Comparison of ENCODE assay signal across 10 mouse cellular contexts in genomic region chr16:8689979-8690656, GRCm38 (mm10). TPM values are rescaled to one million over a fixed set of nuclear protein-coding genes. Genes with fewer than 3 reads are reported as not detected.
DNase-seq lines count a peak whose midpoint lies in the region; ATAC-seq and TF ChIP-seq lines count a peak whose summit lies in the region.
"Had no signal": no experiment of that assay in that cellular context is flagged by ENCODE, and none has a peak within 500 bp of the region (broad histone marks: within the 10 kb centered on the region; RNA-seq: fewer than 3 reads in every experiment).

No protein-coding gene starts in this region.

- 76% methylated on average over 11 of the region's 11 CpGs for WGBS in hindbrain, embryonic 14.5 days
- WGBS in hindbrain, embryonic 11.5 days, result 93% methylated on average over 11 of the region's 11 CpGs
- WGBS in hindbrain, postnatal 0 days, result 43% methylated on average over 11 of the region's 11 CpGs
- WGBS in intestine, postnatal 0 days, result 91% methylated on average over 11 of the region's 11 CpGs

- ATAC-seq in hindbrain, embryonic 14.5 days (ENCODE audit: low FRiP score), result peak; percentile 73; the same call in 1 of the 2 replicates
- no peak for ATAC-seq in hindbrain, embryonic 11.5 days (ENCODE audit: low FRiP score)
- peak; percentile 83 for ATAC-seq in hindbrain, postnatal 0 days
- no peak for ATAC-seq in intestine, postnatal 0 days

- H3K9me3 ChIP-seq in hindbrain, embryonic 14.5 days (ENCODE audit: control insufficient read depth, low read length), result no peaks in the 10 kb centered on the region
- H3K9me3 ChIP-seq in hindbrain, embryonic 11.5 days (ENCODE audit: control insufficient read depth, low read length), result no peaks in the 10 kb centered on the region
- H3K9me3 ChIP-seq in hindbrain, postnatal 0 days (ENCODE audit: low read length), result no peaks in the 10 kb centered on the region
- H3K9me3 ChIP-seq in intestine, postnatal 0 days (ENCODE audit: control insufficient read depth), result no peaks in the 10 kb centered on the region
- H3K9me3 ChIP-seq: embryonic facial prominence, embryonic 13.5 days had no signal

- no peaks in the 10 kb centered on the region for H3K4me1 ChIP-seq in hindbrain, embryonic 14.5 days (replicated peaks; ENCODE audit: control insufficient read depth, insufficient read depth, low read length)
- no peaks in the 10 kb centered on the region for H3K4me1 ChIP-seq in hindbrain, embryonic 11.5 days (replicated peaks; ENCODE audit: control insufficient read depth, insufficient read depth, low read length)
- no peaks in the 10 kb centered on the region for H3K4me1 ChIP-seq in hindbrain, postnatal 0 days (ENCODE audit: insufficient read depth, low read length)
- no peaks in the 10 kb centered on the region for H3K4me1 ChIP-seq in intestine, postnatal 0 days (replicated peaks; ENCODE audit: control insufficient read depth, insufficient read depth, low read length)
- H3K4me1 ChIP-seq: embryonic facial prominence, embryonic 13.5 days had no signal

- no peak overlapping the region; the same call in 1 of the 2 replicates for H3K27ac ChIP-seq in hindbrain, embryonic 14.5 days
- H3K27ac ChIP-seq in hindbrain, embryonic 11.5 days (ENCODE audit: low read depth, low read length), result no peak overlapping the region
- H3K27ac ChIP-seq in hindbrain, postnatal 0 days, result peak overlapping the region; percentile 59
- no peak overlapping the region for H3K27ac ChIP-seq in intestine, postnatal 0 days (ENCODE audit: low read depth, low read length)
- H3K27ac ChIP-seq: embryonic facial prominence, embryonic 13.5 days had no signal

- peaks cover 83% of the 10 kb centered on the region for H3K36me3 ChIP-seq in hindbrain, embryonic 14.5 days (replicated peaks; ENCODE audit: control insufficient read depth, insufficient read depth)
- peaks cover 12% of the 10 kb centered on the region; the same call in 1 of the 2 replicates for H3K36me3 ChIP-seq in hindbrain, embryonic 11.5 days (ENCODE audit: control insufficient read depth, insufficient read depth, low read length)
- H3K36me3 ChIP-seq in hindbrain, postnatal 0 days (ENCODE audit: insufficient read depth, low read length), result peaks cover 47% of the 10 kb centered on the region
- peaks cover 61% of the 10 kb centered on the region for H3K36me3 ChIP-seq in intestine, postnatal 0 days (ENCODE audit: control insufficient read depth, insufficient read depth)

- no peak overlapping the region for H3K9ac ChIP-seq in hindbrain, embryonic 14.5 days
- H3K9ac ChIP-seq in hindbrain, embryonic 11.5 days (ENCODE audit: low read depth, low read length), result no peak overlapping the region
- no peak overlapping the region for H3K9ac ChIP-seq in hindbrain, postnatal 0 days (replicated peaks; ENCODE audit: low read length)
- H3K9ac ChIP-seq in intestine, postnatal 0 days (ENCODE audit: low read depth, low read length), result no peak overlapping the region
- H3K9ac ChIP-seq: embryonic facial prominence, embryonic 13.5 days had no signal

- H3K27me3 ChIP-seq in hindbrain, embryonic 14.5 days (ENCODE audit: control insufficient read depth, insufficient read depth, low read length), result no peaks in the 10 kb centered on the region
- no peaks in the 10 kb centered on the region for H3K27me3 ChIP-seq in hindbrain, embryonic 11.5 days (ENCODE audit: control insufficient read depth, insufficient read depth, low read length)
- H3K27me3 ChIP-seq in hindbrain, postnatal 0 days (ENCODE audit: insufficient read depth, low read length), result no peaks in the 10 kb centered on the region
- H3K27me3 ChIP-seq in intestine, postnatal 0 days (replicated peaks; ENCODE audit: control insufficient read depth, insufficient read depth, low read length), result no peaks in the 10 kb centered on the region
- H3K27me3 ChIP-seq: embryonic facial prominence, embryonic 13.5 days had no signal

- TF ChIP-seq CTCF in hindbrain, postnatal 0 days (IDR thresholded peaks at IDR 0.05; ENCODE audit: low read depth), result no peak
- no peak for TF ChIP-seq CTCF in intestine, postnatal 0 days (IDR thresholded peaks at IDR 0.05; ENCODE audit: low read depth)

- no peak overlapping the region for H3K4me2 ChIP-seq in hindbrain, embryonic 14.5 days (replicated peaks)
- H3K4me2 ChIP-seq in hindbrain, embryonic 11.5 days (replicated peaks; ENCODE audit: low read depth, low read length), result no peak overlapping the region
- no peak overlapping the region for H3K4me2 ChIP-seq in hindbrain, postnatal 0 days (ENCODE audit: low read depth, low read length)
- H3K4me2 ChIP-seq in intestine, postnatal 0 days (replicated peaks; ENCODE audit: low read depth), result no peak overlapping the region
- H3K4me2 ChIP-seq: embryonic facial prominence, embryonic 13.5 days had no signal

- H3K4me3 ChIP-seq in hindbrain, embryonic 14.5 days (replicated peaks; ENCODE audit: low read length), result no peak overlapping the region
- H3K4me3 ChIP-seq in hindbrain, embryonic 11.5 days (ENCODE audit: low read depth, low read length), result no peak overlapping the region
- no peak overlapping the region for H3K4me3 ChIP-seq in hindbrain, postnatal 0 days (ENCODE audit: low read length)
- no peak overlapping the region for H3K4me3 ChIP-seq in intestine, postnatal 0 days (ENCODE audit: low read depth, low read length)
- H3K4me3 ChIP-seq: embryonic facial prominence, embryonic 13.5 days had no signal

- peak; percentile 46 for DNase-seq in hindbrain, embryonic 14.5 days (ENCODE audit: low spot score)
- DNase-seq in hindbrain, embryonic 11.5 days (ENCODE audit: low spot score), result no peak
- DNase-seq in urinary bladder, postnatal 14 days (ENCODE audit: low spot score), result peak; percentile 36
- DNase-seq in urinary bladder, postnatal 10 days (ENCODE audit: low spot score), result no peak
- peak; percentile 83 for DNase-seq in hindbrain, postnatal 0 days (ENCODE audit: low spot score)
- no peak for DNase-seq in B cell, adult 2 months
- no peak for DNase-seq in gastrocnemius, postnatal 25 days

RNA-seq across cellular contexts. Expression of gene Gm5767, which starts 9.5 kb away (rescaled TPM):
- polyA plus RNA-seq in hindbrain, embryonic 14.5 days (2014; fragmentation: Nextera tagmentation; extraction: Ambion mirVana), result 0.35 TPM in 1 of 2 replicates, not detected in the other
- polyA plus RNA-seq in hindbrain, embryonic 11.5 days (2014; fragmentation: Nextera tagmentation; extraction: Ambion mirVana), result not detected in 2 replicates
- not detected in 2 replicates for total RNA-seq in hindbrain, postnatal 0 days (2014; rRNA removed)
- polyA plus RNA-seq in hindbrain, postnatal 0 days (2015; fragmentation: Nextera tagmentation; extraction: Ambion mirVana), result not detected in 2 replicates
- 0.22 TPM in 1 of 2 replicates, not detected in the other for polyA plus RNA-seq in intestine, postnatal 0 days (2015; fragmentation: Nextera tagmentation; extraction: Ambion mirVana)
- not detected for total RNA-seq in gastrocnemius, postnatal 25 days (2021)
- polyA plus RNA-seq: embryonic facial prominence, embryonic 13.5 days; stomach, embryonic 14.5 days had no signal

RNA-seq across cellular contexts. Expression of gene Carhsp1, which starts 18.2 kb away (rescaled TPM):
- polyA plus RNA-seq in hindbrain, embryonic 14.5 days (2014; fragmentation: Nextera tagmentation; extraction: Ambion mirVana), result 57.0 and 58.8 TPM in 2 replicates
- 78.1 and 79.4 TPM in 2 replicates for polyA plus RNA-seq in hindbrain, embryonic 11.5 days (2014; fragmentation: Nextera tagmentation; extraction: Ambion mirVana)
- 120 and 127 TPM in 2 replicates for total RNA-seq in hindbrain, postnatal 0 days (2014; rRNA removed)
- 105 and 110 TPM in 2 replicates for polyA plus RNA-seq in hindbrain, postnatal 0 days (2015; fragmentation: Nextera tagmentation; extraction: Ambion mirVana)
- polyA plus RNA-seq in intestine, postnatal 0 days (2015; fragmentation: Nextera tagmentation; extraction: Ambion mirVana), result 40.1 and 43.9 TPM in 2 replicates
- total RNA-seq in gastrocnemius, postnatal 25 days (2021), result 10 to 100 TPM in 1 of 2 experiments, 1 to 10 TPM in 1; 8.6 to 10.5 TPM

RNA-seq across cellular contexts. Expression of gene Tmem186, which starts 52.6 kb away (rescaled TPM):
- 15.1 and 15.3 TPM in 2 replicates for polyA plus RNA-seq in hindbrain, embryonic 14.5 days (2014; fragmentation: Nextera tagmentation; extraction: Ambion mirVana)
- polyA plus RNA-seq in hindbrain, embryonic 11.5 days (2014; fragmentation: Nextera tagmentation; extraction: Ambion mirVana), result 15.8 and 20.2 TPM in 2 replicates
- total RNA-seq in hindbrain, postnatal 0 days (2014; rRNA removed), result 18.9 and 19.1 TPM in 2 replicates
- 14.5 and 15.7 TPM in 2 replicates for polyA plus RNA-seq in hindbrain, postnatal 0 days (2015; fragmentation: Nextera tagmentation; extraction: Ambion mirVana)
- 9.1 and 9.8 TPM in 2 replicates for polyA plus RNA-seq in intestine, postnatal 0 days (2015; fragmentation: Nextera tagmentation; extraction: Ambion mirVana)
- total RNA-seq in gastrocnemius, postnatal 25 days (2021), result 10 to 100 TPM in 1 of 2 experiments, 1 to 10 TPM in 1; 9.0 to 10.7 TPM

RNA-seq across cellular contexts. Expression of gene Pmm2, which starts 52.6 kb away (rescaled TPM):
- 31.7 and 37.0 TPM in 2 replicates for polyA plus RNA-seq in hindbrain, embryonic 14.5 days (2014; fragmentation: Nextera tagmentation; extraction: Ambion mirVana)
- 40.3 and 43.3 TPM in 2 replicates for polyA plus RNA-seq in hindbrain, embryonic 11.5 days (2014; fragmentation: Nextera tagmentation; extraction: Ambion mirVana)
- 33.1 and 44.4 TPM in 2 replicates for total RNA-seq in hindbrain, postnatal 0 days (2014; rRNA removed)
- polyA plus RNA-seq in hindbrain, postnatal 0 days (2015; fragmentation: Nextera tagmentation; extraction: Ambion mirVana), result 25.7 and 28.5 TPM in 2 replicates
- 116 and 120 TPM in 2 replicates for polyA plus RNA-seq in intestine, postnatal 0 days (2015; fragmentation: Nextera tagmentation; extraction: Ambion mirVana)
- total RNA-seq in gastrocnemius, postnatal 25 days (2021), result 10 to 100 TPM; 20.3 to 20.6 TPM

Comparison
In these comparisons a context has a peak if more than half of its experiments do, and no peak if none do; other contexts are left out.
1. ATAC-seq: peak in hindbrain, embryonic 14.5 days (single experiment) and hindbrain, postnatal 0 days (single experiment); none in hindbrain, embryonic 11.5 days (single experiment) and intestine, postnatal 0 days (single experiment).
2. DNase-seq: peak in hindbrain, embryonic 14.5 days (single experiment), urinary bladder, postnatal 14 days (single experiment) and hindbrain, postnatal 0 days (single experiment); none in hindbrain, embryonic 11.5 days (single experiment), urinary bladder, postnatal 10 days (single experiment), B cell, adult 2 months (0 of 2) and gastrocnemius, postnatal 25 days (single experiment).